Mouse (Mus musculus) cerebellum, postnatal 14 days (tissue): Measurements from ENCODE around the gene Ropn1.
"Not testable (repeated sequence)": the region's sequence is repeated elsewhere in the genome, so short reads cannot be mapped to it uniquely, and the experiment has no call there.

ENCODE experiments used
- DNase-seq, 2 experiments: peaks; one replicate each; pipeline ENCODE4 v3.0.0; 2021; ENCODE audit warnings: mixed read lengths in 2 of 2

Gene Ropn1

DNA sequence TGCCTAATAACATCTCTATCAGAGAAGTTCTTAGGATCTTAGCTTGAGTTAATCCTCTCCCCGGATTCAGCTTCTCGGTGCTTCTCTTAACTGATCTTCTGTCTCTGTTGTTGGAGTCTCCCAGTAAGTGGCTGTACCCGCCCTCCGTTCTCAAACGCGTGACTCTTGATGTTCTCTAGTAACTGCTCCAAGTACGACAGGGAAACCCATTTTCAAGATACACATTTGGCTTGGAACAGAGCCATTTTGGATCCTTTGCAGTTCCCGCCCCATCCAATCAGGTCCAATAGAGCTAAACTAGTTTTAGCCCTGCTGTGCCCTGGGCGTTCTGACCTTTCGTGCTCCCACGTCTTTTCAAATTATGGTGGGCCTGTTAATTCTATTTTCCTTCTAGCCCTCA, 41.4 kb downstream of the Ropn1 start:
- peak; percentile 21 to 22 for DNase-seq

DNA sequence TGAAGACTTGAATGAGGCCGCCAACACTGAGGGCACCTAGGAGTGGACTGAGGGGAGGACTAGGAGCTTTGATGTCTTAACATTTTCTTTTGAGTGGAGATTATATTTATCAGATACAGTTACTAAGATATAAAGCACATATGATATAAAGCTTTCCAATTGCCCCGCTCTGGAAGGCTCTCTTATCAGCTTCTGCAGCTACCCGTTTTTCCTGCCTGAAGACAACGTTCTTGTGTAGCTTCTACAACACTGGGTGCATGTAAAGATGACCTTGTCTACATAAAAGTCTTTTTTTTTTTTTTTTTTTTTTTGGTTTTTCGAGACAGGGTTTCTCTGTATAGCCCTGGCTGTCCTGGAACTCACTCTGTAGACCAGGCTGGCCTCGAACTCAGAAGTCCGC, 44.8 kb downstream of the Ropn1 start:
- DNase-seq, result no peak

DNA sequence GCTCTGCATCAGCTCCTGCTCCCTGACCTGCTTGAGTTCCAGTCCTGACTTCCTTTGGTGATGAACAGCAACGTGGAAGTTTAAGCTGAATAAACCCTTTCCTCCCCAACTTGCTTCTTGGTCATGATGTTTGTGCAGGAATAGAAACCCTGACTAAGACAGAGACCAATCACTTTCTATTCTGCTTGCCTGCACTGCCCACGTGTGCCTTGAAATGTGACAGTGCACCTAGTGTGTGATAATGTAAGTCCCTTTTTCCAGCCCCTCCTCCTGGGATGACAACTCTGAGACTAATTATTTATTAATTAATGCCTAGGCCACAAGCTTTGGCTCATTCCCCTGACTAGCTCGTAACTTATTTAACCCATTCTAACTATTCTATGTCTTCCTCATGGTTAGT, 49.0 kb downstream of the Ropn1 start:
- DNase-seq, result not testable (repeated sequence)

DNA sequence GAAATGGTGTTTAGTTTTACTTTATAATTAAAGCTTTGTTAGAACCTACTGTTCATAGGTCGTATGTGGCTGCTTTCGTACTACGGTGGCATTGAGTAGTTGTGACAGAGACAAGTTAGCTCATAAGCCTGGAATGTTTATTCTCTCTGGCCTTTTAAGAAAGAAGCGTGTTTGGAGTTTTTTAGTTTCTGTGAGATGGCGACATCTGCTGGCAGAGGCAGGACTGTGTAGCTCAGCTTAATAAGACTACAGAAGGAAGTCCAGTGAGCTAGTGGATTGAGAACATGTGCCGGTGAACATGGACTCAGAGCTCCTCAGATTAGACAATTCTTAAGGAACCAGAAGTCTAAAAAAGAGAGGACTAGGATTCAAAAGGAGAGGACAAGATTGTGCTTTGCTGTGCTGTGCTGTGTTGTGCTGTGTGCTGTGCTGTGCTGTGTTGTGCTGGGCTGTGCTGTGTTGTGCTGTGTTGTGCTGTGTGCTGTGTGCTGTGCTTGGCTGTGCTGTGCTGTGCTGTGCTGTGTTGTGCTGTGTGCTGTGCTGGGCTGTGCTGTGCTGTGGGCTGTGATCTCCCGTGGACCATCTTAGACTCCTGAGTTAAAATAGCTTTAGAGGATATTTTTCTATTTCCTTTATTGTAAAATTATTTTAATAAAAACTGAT, 50.6 kb downstream of the Ropn1 start:
- peak; percentile 80 to 81 for DNase-seq

DNA sequence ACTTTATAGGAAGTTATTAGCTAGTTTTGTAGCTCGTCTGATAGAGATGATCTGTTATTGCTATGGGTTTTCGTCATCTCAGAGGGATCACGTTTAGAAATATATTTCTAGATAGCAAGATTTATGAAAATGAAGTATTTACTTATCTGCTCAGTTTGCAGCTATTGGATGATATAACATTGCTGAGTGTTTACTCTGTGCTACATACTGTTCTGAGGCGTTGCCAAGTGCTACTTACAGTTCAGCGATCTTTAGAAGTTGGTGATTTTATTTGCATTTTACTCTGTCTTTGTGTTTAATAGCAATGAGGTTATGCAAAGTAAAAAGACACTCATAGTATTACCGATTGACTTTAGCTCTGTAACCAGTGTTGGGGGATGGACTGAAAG, 51.1 kb downstream of the Ropn1 start:
- DNase-seq, result no peak

DNA sequence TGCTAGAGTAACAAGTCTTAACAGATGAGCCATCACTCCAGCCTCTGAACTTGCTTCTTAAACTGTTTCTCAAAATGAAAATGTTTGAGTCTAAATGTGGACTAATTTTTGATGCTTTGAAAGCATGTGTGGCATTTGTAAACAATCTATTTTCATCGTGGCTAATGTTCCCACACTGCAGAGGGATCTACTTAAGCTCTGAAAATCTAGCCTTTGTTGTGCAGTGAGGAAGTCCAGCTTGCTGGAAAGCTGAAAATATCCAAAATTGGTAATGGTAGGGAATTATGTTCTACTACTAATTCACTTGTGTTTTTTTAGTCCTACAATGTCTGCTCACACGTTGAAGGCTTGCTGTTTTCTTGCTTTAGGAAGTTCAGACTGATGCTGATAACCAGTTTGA, 56.3 kb downstream of the Ropn1 start:
- no peak for DNase-seq

DNA sequence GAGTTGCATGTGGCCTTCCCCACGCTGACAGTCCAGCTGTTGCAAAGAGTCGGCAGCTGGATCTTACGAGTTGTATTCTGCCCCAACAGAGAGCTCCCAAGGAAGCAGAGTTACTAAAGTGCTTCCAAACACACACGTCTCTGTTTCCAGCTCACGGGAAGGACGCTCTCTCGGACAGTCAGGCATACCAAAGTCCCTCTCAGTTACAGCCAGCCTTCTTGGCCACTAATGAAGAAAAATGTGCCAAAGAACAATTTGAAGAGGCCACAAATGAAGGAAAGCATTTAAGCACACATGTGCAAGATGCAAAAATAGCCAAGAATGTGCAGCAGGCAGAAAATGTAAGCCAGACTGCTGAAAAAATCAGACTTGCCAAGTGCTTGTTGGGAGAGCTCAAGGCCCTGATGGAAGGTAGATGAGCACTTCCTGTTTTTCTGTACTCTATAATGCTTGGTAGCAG, 56.8 kb downstream of the Ropn1 start:
- no peak for DNase-seq

DNA sequence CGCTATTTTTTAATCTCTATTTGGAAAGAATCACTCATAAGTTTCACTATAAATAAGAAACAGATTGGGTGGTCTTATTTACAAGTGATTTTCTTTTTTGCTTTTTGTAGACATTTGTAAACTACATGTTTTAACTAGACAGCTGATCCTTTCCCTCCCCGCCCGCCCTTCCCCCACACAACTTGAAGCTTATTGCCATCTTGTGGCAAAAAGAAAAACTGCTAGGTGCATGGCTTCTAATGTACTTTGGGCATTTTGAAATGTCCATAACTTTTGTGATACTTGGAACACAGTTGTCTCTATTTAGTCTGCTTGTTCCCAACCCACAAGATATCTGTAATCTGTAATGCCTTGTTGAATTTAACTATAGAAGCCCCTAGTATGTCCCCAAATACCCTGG, 61.8 kb downstream of the Ropn1 start:
- peak in 1 of 2 experiments; percentile 17 for DNase-seq

DNA sequence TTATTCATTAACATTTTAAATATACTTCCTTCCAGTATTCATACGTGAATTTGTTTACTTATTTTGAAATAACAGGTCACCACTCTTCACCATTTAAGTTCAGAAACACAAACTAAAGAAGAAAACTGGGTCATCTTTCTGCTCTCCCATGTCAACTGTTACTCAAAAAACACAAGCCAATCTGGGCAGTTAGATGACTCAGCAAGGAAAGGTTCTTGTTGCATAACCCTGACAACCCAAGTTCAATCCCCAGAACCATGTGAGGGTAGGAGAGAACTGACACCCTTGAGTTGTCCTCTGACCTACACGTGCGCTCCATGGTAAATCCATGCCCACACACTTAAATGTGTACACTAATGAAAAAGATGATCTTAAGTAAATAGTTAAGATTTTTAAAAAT, 75.4 kb downstream of the Ropn1 start:
- DNase-seq, result no peak
